Mouse (Mus musculus): ENCODE data around the gene Nr2f2.

The Nr2f2 gene

GRCm38 (mm10) chr7:70350781-70351551 is 15.6 kb downstream of the Nr2f2 start:
- DNase-seq (ENCODE audit: low spot score in 2 of 2) = no peak

- DNase-seq (ENCODE audit: low spot score in 2 of 2) = no peak
Measured at GRCm38 (mm10) chr7:70349981-70350670, 16.4 kb downstream of the Nr2f2 start.

- no peak for DNase-seq (ENCODE audit: low spot score in 2 of 2)
Measured at GRCm38 (mm10) chr7:70348977-70349615, 17.4 kb downstream of the Nr2f2 start.

GRCm38 (mm10) chr7:70348064-70348976 is 18.2 kb downstream of the Nr2f2 start:
- DNase-seq (ENCODE audit: low spot score in 2 of 2) = no peak

- DNase-seq (ENCODE audit: low spot score in 2 of 2) = no peak
Measured at GRCm38 (mm10) chr7:70347618-70347958, 18.9 kb downstream of the Nr2f2 start.

- DNase-seq (ENCODE audit: low spot score in 2 of 2) = no peak
Measured at GRCm38 (mm10) chr7:70346951-70347617, 19.5 kb downstream of the Nr2f2 start.

GRCm38 (mm10) chr7:70346010-70346536 is 20.5 kb downstream of the Nr2f2 start:
- peak; percentile 63 to 65 for DNase-seq (ENCODE audit: low spot score in 2 of 2)

- DNase-seq (ENCODE audit: low spot score in 2 of 2) = no peak
Measured at GRCm38 (mm10) chr7:70343426-70343825, 23.1 kb downstream of the Nr2f2 start.

GRCm38 (mm10) chr7:70342771-70343170 is 23.8 kb downstream of the Nr2f2 start:
- no peak for DNase-seq (ENCODE audit: low spot score in 2 of 2)

- DNase-seq (ENCODE audit: low spot score in 2 of 2) = no peak
Measured at GRCm38 (mm10) chr7:70342076-70342475, 24.5 kb downstream of the Nr2f2 start.

- peak in 1 of 2 experiments; percentile 17 for DNase-seq (ENCODE audit: low spot score in 2 of 2)
Measured at GRCm38 (mm10) chr7:70339998-70340630, 26.4 kb downstream of the Nr2f2 start.

- DNase-seq (ENCODE audit: low spot score in 2 of 2) = no peak
Measured at GRCm38 (mm10) chr7:70338265-70338640, 28.3 kb downstream of the Nr2f2 start.

- peak in 1 of 2 experiments; percentile 21 for DNase-seq (ENCODE audit: low spot score in 2 of 2)
Measured at GRCm38 (mm10) chr7:70337581-70338264, 28.8 kb downstream of the Nr2f2 start.

- peak in 1 of 2 experiments; percentile 35 for DNase-seq (ENCODE audit: low spot score in 2 of 2)
Measured at GRCm38 (mm10) chr7:70336571-70337240, 29.8 kb downstream of the Nr2f2 start.

GRCm38 (mm10) chr7:70336126-70336525 is 30.4 kb downstream of the Nr2f2 start:
- DNase-seq (ENCODE audit: low spot score in 2 of 2) = no peak

- peak in 1 of 2 experiments; percentile 15 for DNase-seq (ENCODE audit: low spot score in 2 of 2)
Measured at GRCm38 (mm10) chr7:70335411-70335810, 31.1 kb downstream of the Nr2f2 start.

GRCm38 (mm10) chr7:70334836-70335235 is 31.7 kb downstream of the Nr2f2 start:
- DNase-seq (ENCODE audit: low spot score in 2 of 2) = peak; percentile 83 to 90

- no peak for DNase-seq (ENCODE audit: low spot score in 2 of 2)
Measured at GRCm38 (mm10) chr7:70333851-70334250, 32.7 kb downstream of the Nr2f2 start.

Data from right cerebral cortex, postnatal 10 days (tissue).